Mouse (Mus musculus) neural tube, embryonic 14.5 days (tissue): ENCODE results near the gene Dnlz. TPM values are rescaled to one million over a fixed set of nuclear protein-coding genes. Genes with fewer than 3 reads are reported as not detected.

Experiments
- ATAC-seq: fragments of 200-750 bp; cut with Nextera tagmentation; 2 replicates; pipeline ENCODE4 v1.8.0; 2017; ENCODE audit warnings: low read depth, mild to moderate bottlenecking, moderate TSS enrichment, moderate library complexity
- H3K27ac ChIP-seq: fragments of 300-500 bp; sonication (generic); 2 replicates; pipeline ENCODE4 v1.5.1; 2014; ENCODE audit warnings: low read depth, mild to moderate bottlenecking, control low read depth, low read length, moderate library complexity, mixed read lengths
- H3K27me3 ChIP-seq: fragments of 300-500 bp; sonication (generic); 2 replicates; pipeline ENCODE4 v1.6.1; 2014; ENCODE audit warnings: low read length; ENCODE audit not compliant: control insufficient read depth, insufficient read depth
- H3K36me3 ChIP-seq: fragments of 300-500 bp; sonication (generic); 2 replicates; pipeline ENCODE4 v1.6.1; 2014; ENCODE audit warnings: low read length, mixed read lengths; ENCODE audit not compliant: control insufficient read depth, insufficient read depth
- H3K4me1 ChIP-seq: fragments of 300-500 bp; sonication (generic); 2 replicates; pipeline ENCODE4 v1.6.1; 2014; ENCODE audit warnings: low read length; ENCODE audit not compliant: control insufficient read depth, insufficient read depth
- H3K4me2 ChIP-seq: fragments of 300-500 bp; sonication (generic); 2 replicates; pipeline ENCODE4 v1.6.1; 2014; ENCODE audit warnings: mild to moderate bottlenecking, low read depth, low read length, control low read depth
- H3K4me3 ChIP-seq: fragments of 300-500 bp; sonication (generic); 2 replicates; pipeline ENCODE4 v1.5.1; 2014; ENCODE audit warnings: low read depth, low read length, control low read depth, mixed read lengths
- H3K9ac ChIP-seq: fragments of 300-500 bp; sonication (generic); replicated peaks from 2 replicates; pipeline ENCODE4 v1.6.1; 2014; ENCODE audit warnings: low read depth, mild to moderate bottlenecking, control low read depth, low read length, mixed read lengths
- H3K9me3 ChIP-seq: fragments of 300-500 bp; sonication (generic); 2 replicates; pipeline ENCODE4 v1.6.1; 2016; ENCODE audit warnings: low read length; ENCODE audit not compliant: control insufficient read depth
- WGBS: fragments of 180-500 bp; shearing (Covaris S2); extraction: QIAGEN DNeasy Blood & Tissue Kit; methylation state at CpG from one replicate; pipeline ENCODE4 v1.1.7; 2014; 5-methylcytosine and 5-hydroxymethylcytosine counted together
- polyA plus RNA-seq: library from polyadenylated mRNA; unstranded; fragments of >200 nt; fragmentation: Nextera tagmentation; extraction: Ambion mirVana; gene quantifications from 2 replicates; pipeline ENCODE4 v1.2.1, GENCODE M21; 2014

Dnlz gene
- polyA plus RNA-seq, 1 experiment from 2014 or later, result 26.6 TPM

GRCm38 (mm10) chr2:26360772-26361171 lies 8.9 kb upstream of the Dnlz start, which contains the start of gene Card9:
TSS of gene Card9 (minus strand) at chr2:26360918.
- H3K27ac ChIP-seq, result no peak within 1 kb of the TSS
- H3K9ac ChIP-seq, result no peak within 1 kb of the TSS
- no peak within 1 kb of the TSS for H3K4me3 ChIP-seq
- H3K4me2 ChIP-seq, result no peak within 1 kb of the TSS
- no peaks in the 10 kb centered on the region for H3K4me1 ChIP-seq
- H3K27me3 ChIP-seq, result no peaks in the 10 kb centered on the region
- WGBS, result 52% methylated on average over 3 of the region's 3 CpGs
- H3K9me3 ChIP-seq, result no peaks in the 10 kb centered on the region
- no peak for ATAC-seq
- H3K36me3 ChIP-seq, result peaks cover 13% of the 10 kb centered on the region

GRCm38 (mm10) chr2:26359983-26360382 lies 8.1 kb upstream of the Dnlz start:
- H3K27ac ChIP-seq, result no peak overlapping the region
- no peaks in the 10 kb centered on the region for H3K4me1 ChIP-seq
- H3K4me2 ChIP-seq, result no peak overlapping the region
- no peaks in the 10 kb centered on the region for H3K9me3 ChIP-seq
- H3K9ac ChIP-seq, result no peak overlapping the region
- 95% methylated on average over 6 of the region's 6 CpGs for WGBS
- H3K27me3 ChIP-seq, result no peaks in the 10 kb centered on the region
- H3K36me3 ChIP-seq, result peaks cover 5% of the 10 kb centered on the region; the same call in 1 of the 2 replicates
- ATAC-seq, result no peak
- H3K4me3 ChIP-seq, result no peak overlapping the region

GRCm38 (mm10) chr2:26358667-26359320 lies 6.9 kb upstream of the Dnlz start:
- H3K36me3 ChIP-seq, result no peaks in the 10 kb centered on the region
- no peak overlapping the region for H3K4me2 ChIP-seq
- H3K9me3 ChIP-seq, result no peaks in the 10 kb centered on the region
- H3K27ac ChIP-seq, result no peak overlapping the region
- H3K4me3 ChIP-seq, result no peak overlapping the region
- 91% methylated on average over 13 of the region's 13 CpGs for WGBS
- no peaks in the 10 kb centered on the region for H3K27me3 ChIP-seq
- H3K9ac ChIP-seq, result no peak overlapping the region
- 0 out of 2 replicates have a peak, but pooled peaks have one; percentile 10 for ATAC-seq
- 0 out of 2 replicates have a peak, but pooled peaks cover under 1% of the 10 kb centered on the region for H3K4me1 ChIP-seq

GRCm38 (mm10) chr2:26357484-26357883 lies 5.6 kb upstream of the Dnlz start:
- H3K27ac ChIP-seq, result no peak overlapping the region
- no peaks in the 10 kb centered on the region for H3K27me3 ChIP-seq
- WGBS, result 61% methylated on average over 15 of the region's 15 CpGs
- H3K9me3 ChIP-seq, result no peaks in the 10 kb centered on the region
- no peak overlapping the region for H3K9ac ChIP-seq
- no peak overlapping the region for H3K4me3 ChIP-seq
- peaks cover 12% of the 10 kb centered on the region for H3K4me1 ChIP-seq
- no peaks in the 10 kb centered on the region for H3K36me3 ChIP-seq
- H3K4me2 ChIP-seq, result no peak overlapping the region
- no peak for ATAC-seq

GRCm38 (mm10) chr2:26356678-26357077 lies 4.8 kb upstream of the Dnlz start:
- WGBS, result 80% methylated on average over 7 of the region's 7 CpGs
- no peak overlapping the region for H3K27ac ChIP-seq

GRCm38 (mm10) chr2:26356231-26356630 lies 4.3 kb upstream of the Dnlz start:
- Histone ChIP-seq H3K4me2 (no peak overlapping the region), H3K27me3 (no peaks in the 10 kb centered on the region), H3K4me1 (peaks cover 13% of the 10 kb centered on the region), H3K9ac (no peak overlapping the region), H3K9me3 (no peaks in the 10 kb centered on the region), H3K27ac (no peak overlapping the region), H3K4me3 (no peak overlapping the region), H3K36me3 (no peaks in the 10 kb centered on the region)
- 87% methylated on average over 4 of the region's 4 CpGs for WGBS
- ATAC-seq, result no peak

More at GRCm38 (mm10) chr2:26356678-26357077, 4.8 kb upstream of the Dnlz start:
- Histone ChIP-seq H3K4me1 (peaks cover 12% of the 10 kb centered on the region), H3K4me3 (no peak overlapping the region), H3K4me2 (no peak overlapping the region), H3K36me3 (no peaks in the 10 kb centered on the region), H3K27me3 (no peaks in the 10 kb centered on the region), H3K9me3 (no peaks in the 10 kb centered on the region), H3K9ac (no peak overlapping the region)
- ATAC-seq, result no peak

GRCm38 (mm10) chr2:26354401-26354800 lies 2.5 kb upstream of the Dnlz start:
- peaks cover 22% of the 10 kb centered on the region for H3K4me1 ChIP-seq
- no peak overlapping the region for H3K4me3 ChIP-seq

GRCm38 (mm10) chr2:26353066-26353980 lies 1.4 kb upstream of the Dnlz start:
- no peak overlapping the region for H3K27ac ChIP-seq
- peak overlapping the region; percentile 76 for H3K4me3 ChIP-seq
- peak overlapping the region; percentile 96 for H3K9ac ChIP-seq
- peaks cover 22% of the 10 kb centered on the region for H3K4me1 ChIP-seq
- peak overlapping the region; percentile 95 for H3K4me2 ChIP-seq
- WGBS, result 87% methylated on average over 11 of the region's 11 CpGs
- ATAC-seq, result no peak
- no peaks in the 10 kb centered on the region for H3K27me3 ChIP-seq
- no peaks in the 10 kb centered on the region for H3K9me3 ChIP-seq
- 0 out of 2 replicates have a peak, but pooled peaks cover 9% of the 10 kb centered on the region for H3K36me3 ChIP-seq

More at GRCm38 (mm10) chr2:26354401-26354800, 2.5 kb upstream of the Dnlz start:
- no peaks in the 10 kb centered on the region for H3K27me3 ChIP-seq
- no peaks in the 10 kb centered on the region for H3K9me3 ChIP-seq
- H3K9ac ChIP-seq, result no peak overlapping the region
- ATAC-seq, result no peak
- H3K27ac ChIP-seq, result no peak overlapping the region
- WGBS, result 94% methylated on average over 4 of the region's 4 CpGs
- H3K4me2 ChIP-seq, result no peak overlapping the region
- no peaks in the 10 kb centered on the region for H3K36me3 ChIP-seq
